Mouse (Mus musculus) NIH3T3 (cell line): Measurements from ENCODE around the gene Vmn1r89.
A peak's percentile ranks its signal among the peaks of the same experiment; 100 is the strongest.

Source experiments
- DNase-seq: peaks from one replicate; pipeline ENCODE4 v3.0.0-alpha.2; 2012; ENCODE audit warnings: low read depth

The Vmn1r89 gene

DNA sequence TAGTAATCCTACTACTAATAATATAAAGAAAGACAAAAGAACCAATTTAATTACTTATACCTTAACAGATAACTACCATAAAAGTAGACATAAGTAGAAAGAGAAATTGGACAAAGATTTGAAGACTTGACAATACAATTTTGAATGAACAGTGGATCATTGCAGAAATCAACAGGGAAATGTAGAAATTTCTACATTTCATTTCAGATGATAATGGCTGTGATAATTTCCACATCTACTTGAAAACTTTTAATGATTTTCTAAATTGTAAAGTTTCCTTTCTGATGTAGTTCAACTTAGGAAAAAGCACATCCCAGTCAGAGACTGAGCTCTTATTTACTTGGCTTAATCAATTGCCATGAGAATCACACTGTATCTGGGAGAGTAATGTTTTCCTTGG, at the start of gene Vmn1r89:
Gene Vmn1r89, plus strand, starts transcription at position 301 of the 400 bp plus-strand sequence.
- no peak for DNase-seq

DNA sequence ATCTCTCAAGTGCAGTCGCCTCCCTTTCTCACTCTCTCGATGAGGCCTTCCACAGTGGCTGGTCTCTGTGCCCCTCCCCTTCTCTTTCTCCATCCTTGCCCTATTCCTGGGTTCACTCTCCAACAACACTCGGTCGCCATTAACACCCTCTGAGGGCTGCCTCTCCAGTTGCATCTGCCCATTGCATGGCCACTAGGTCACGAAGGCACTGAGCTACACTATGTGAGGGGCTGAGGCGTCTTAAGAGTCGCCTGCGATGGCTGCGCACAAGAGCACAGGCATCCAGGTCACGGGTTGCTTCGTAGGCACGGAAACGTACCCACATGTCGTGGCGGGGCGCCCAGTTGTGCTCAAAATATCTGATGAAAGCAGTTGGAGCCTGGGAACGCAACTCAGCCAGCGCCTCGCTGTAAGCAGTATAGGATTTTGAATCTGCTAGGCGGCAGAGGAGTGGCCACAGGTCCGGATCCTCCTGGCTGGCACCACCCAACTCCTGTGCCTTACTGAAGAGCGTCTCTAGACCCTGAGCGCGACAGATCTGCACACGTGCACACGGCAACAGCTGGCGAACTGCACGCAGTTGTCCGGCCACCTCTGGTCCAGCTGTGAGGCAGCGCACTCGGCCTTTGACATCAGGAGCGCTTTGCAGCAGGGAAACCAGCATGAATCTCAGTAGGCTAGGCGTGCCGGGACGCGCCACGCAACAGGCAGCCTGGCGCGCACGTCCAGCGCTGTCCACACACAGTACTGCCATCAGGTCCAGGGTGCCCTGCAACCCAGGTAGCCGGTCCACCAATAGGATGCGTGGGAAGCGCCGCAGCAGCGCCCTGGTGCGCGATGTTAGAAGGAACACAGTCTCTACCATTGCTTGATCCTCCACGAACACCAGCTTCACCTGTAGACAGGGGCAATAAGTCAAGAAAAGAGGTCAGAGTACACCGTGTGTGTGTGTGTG, 48.2 kb downstream of the Vmn1r89 start:
- DNase-seq = no peak

DNA sequence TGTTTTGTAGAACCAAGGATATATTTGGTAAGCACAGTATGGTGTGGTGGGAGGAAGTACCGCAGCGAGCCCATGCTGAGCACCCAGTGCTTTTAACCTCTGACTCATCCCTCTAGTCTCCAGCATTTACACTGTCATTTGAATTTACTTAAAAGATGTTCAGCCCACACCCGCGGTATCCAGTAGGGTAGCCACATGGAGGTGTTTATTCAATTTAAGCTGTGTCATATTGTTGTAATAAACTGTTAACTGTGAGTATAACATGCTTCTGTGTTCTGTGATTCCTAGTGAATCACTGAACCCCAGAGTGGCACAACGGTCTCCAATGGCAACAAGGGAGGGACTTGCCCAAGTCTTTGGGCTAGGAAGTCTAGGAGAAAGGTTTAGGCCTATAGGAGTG, 51.0 kb downstream of the Vmn1r89 start:
- peak; percentile 22 for DNase-seq

DNA sequence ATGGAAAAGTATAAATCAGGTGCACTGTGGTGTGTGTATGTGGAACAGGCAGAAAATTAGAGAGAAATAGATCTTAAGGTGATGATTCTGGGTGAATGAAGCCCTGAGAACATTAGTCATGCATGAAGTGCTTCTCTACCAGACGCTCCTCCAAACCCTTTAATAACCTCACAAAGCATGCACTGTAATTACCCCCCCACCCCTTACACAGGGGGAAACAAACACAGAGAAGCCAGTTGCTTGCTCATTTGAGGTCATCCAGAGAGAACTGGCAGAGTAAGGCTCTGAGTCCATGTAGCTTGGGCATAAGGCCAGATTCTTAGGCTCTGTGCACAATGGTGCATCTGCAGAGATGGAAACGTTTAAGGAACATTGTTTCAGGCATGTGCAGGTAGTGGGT, 51.6 kb downstream of the Vmn1r89 start:
- peak; percentile 37 for DNase-seq

DNA sequence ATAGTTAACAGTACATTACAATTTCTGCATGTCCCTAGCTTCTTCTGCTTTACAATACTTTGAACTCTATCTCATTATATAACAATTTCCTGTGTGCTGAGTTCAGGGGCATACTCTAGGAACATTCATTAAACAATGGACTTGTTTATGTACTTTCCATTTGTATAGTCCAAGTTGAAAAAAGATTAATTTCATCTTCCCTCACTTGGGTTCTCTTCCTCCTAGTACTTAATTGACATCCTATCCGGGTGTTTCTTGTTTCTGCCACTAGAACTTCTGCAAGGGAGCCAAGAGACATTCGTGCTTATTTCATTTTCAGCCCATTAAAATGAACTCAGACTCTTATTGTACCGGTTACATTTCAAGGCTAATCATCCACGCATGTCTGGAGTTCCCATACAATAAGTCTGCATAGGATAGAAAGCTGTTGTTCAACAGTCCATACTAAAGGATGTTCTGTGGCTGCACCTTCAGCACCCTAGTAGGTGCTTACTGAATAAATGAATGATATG, 56.0 kb downstream of the Vmn1r89 start:
- DNase-seq = no peak

DNA sequence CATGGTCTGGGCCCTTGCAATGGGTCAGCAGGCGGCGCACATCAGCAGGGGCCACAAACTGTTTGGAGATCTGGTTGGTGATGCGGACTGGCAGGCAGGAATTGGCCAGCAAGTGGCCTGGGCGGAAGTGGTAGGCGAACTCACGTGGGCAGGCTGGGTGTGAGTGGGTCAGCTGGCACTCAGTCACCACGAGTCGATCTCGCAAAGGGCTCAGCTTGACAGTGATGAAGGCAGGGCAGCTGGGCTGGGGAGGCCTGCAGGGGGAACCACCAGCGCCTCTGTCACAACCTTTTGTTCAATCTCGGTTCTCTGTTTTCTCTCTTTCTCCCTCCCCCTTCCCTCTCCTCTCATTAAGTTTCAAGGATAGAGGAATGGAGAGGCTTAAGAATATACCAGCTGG, 56.6 kb downstream of the Vmn1r89 start:
- DNase-seq = no peak
